Mouse (Mus musculus) ES-Bruce4 (cell line): ENCODE measurements around the gene Mdm2.

ENCODE experiments used
- CTCF ChIP-seq: IDR thresholded peaks from one replicate; pipeline ENCODE4 v1.8.1; 2011; ENCODE audit warnings: low read depth, low read length
- EP300 ChIP-seq: IDR thresholded peaks from 2 replicates; pipeline ENCODE4 v1.6.1; 2011; ENCODE audit warnings: low read depth, low read length; ENCODE audit not compliant: insufficient read depth
- POLR2A ChIP-seq: IDR thresholded peaks from one replicate; pipeline ENCODE4 v1.8.1; 2011; ENCODE audit warnings: low read length; ENCODE audit not compliant: insufficient read depth

- TF ChIP-seq POLR2A (no peak), EP300 (no peak), CTCF (no peak)
Observed at GRCm38 (mm10) chr10:117642201-117642450, 68.4 kb downstream of the Mdm2 start.
